Mouse (Mus musculus): ENCODE measurements around the gene Dera.

The Dera gene

DNA sequence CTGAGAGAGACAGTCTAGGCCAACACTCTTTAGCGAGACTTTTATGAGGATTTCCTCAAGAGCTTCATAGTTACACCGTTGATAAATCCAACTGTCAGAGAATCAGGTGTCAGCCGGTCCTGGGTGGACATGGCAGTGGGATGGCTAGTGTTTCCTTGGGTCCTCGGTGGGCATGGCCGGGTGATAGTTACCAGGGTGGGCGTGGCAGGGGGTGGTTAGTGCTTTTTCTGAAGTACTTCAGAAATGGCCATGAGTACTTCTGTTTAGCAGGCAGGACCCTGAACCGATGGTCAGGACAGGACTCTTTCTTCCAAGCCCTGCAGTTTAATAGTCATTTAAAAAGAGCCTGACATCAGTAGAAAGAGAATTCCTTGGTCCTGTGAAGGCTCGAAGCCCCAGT is 52.5 kb downstream of the Dera start:
- no peak for DNase-seq (ENCODE audit: low spot score in 2 of 2)

DNA sequence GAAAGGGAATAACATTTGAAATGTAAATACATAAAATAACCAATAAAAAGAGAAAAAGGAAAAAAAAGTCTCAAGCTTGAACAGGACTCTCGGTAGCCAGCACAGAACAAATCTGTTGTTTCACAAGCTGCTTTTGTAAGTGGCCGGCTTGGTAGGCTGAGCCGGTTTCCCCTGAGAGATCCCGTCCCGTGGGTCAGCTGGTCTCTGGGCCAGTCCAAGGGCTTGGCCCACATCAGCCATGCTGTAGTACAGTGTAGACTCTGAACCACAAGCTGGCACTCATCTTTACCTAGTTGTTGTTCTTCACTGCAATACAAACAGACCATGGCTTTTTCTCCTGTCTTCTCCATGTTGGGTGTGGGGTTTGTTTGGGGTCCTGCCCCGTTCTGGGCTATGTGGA is 53.0 kb downstream of the Dera start:
- DNase-seq (ENCODE audit: low spot score in 2 of 2) = no peak

- DNase-seq (ENCODE audit: low spot score in 2 of 2) = no peak
These were observed 54.4 kb downstream of the Dera start for GRCm38 (mm10) chr6:137808706-137809105.

GRCm38 (mm10) chr6:137810136-137810535 is 55.8 kb downstream of the Dera start:
- no peak for DNase-seq (ENCODE audit: low spot score in 2 of 2)

GRCm38 (mm10) chr6:137814006-137814405 is 59.7 kb downstream of the Dera start:
- DNase-seq (ENCODE audit: low spot score in 2 of 2) = no peak

GRCm38 (mm10) chr6:137816508-137816907 is 62.2 kb downstream of the Dera start:
- no peak for DNase-seq (ENCODE audit: low spot score in 2 of 2)

DNA sequence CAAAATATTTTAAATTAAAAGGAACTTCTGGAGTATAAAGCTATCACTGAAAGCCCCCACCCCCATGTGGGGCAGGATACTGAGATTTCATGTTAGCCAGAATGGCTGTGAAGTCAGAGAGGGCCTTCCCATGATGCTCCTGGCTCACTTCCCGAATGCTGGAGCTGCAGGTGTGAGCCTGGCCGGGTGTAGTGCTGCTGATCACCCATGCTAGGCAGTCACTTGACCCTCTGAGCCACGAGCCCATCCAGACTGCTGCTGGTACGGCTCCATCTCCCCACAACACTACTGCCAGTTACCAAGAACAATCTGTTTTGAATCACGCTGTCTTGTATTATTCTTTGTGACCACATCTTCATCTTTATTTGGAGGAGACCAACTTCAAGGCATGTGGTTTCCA is 68.2 kb downstream of the Dera start:
- DNase-seq (ENCODE audit: low spot score in 2 of 2) = no peak

GRCm38 (mm10) chr6:137824046-137825021 is 70.0 kb downstream of the Dera start:
- no peak for DNase-seq (ENCODE audit: low spot score in 2 of 2)

DNA sequence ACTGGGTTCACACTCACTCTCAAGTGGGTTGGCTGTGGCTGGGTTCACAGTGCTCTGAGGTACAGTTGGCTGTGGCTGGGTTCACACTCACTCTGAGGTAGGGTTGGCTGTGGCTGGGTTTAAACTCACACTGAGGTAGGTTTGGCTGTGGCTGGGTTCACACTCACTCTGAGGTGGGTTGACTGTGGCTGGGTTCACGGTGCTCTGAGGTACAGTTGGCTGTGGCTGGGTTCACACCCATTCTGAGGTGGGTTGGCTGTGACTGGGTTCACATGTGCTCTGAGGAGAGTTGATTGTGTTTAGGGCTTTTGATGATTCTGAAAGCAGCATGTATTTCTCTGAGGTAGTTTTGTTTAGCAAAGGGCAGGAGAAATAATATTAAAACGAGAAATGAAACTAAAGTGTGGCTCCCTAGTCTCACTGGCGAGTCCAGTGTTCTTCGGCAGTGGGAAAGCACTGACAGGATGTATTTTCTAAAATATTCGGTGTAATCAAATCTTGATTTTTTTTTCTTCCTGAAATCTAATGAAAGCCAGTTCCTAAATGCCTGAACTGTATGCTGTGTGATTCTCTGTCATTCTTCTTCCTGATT is 70.8 kb downstream of the Dera start:
- DNase-seq (ENCODE audit: low spot score in 2 of 2) = no peak

DNA sequence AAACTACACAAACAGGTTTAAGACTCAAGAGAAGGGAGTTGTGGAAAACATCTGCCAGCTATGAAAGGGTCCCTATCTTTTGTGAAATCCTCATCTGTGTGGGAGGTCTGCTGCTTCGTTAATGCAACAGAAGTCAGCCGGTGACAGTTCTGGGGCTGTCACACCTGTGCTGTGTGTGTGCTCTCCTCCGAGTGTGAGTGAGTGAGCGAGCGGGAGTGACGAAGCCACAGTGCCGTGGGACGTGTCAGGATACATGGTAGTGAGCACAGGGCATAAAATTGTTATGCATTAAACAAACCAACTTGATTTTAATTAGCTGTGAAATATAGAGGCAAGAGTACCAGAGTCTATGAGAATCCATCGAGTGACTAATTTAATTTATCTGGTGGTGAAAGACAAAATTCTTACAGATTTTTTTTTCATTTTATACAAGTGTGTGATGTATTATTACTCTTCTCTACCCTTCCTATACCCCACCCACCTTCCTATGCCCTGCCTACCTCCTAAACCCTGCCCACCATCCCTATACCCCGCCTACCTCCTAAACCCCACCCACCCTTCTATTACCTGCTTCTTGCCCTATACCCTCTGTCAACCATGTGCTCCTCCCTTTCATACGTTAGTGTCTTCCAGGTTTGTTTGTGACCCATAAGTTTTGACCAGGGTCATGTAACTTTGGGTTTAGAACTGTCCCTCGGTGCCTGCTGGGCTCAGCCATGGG is 74.9 kb downstream of the Dera start:
- no peak for DNase-seq (ENCODE audit: low spot score in 2 of 2)

DNA sequence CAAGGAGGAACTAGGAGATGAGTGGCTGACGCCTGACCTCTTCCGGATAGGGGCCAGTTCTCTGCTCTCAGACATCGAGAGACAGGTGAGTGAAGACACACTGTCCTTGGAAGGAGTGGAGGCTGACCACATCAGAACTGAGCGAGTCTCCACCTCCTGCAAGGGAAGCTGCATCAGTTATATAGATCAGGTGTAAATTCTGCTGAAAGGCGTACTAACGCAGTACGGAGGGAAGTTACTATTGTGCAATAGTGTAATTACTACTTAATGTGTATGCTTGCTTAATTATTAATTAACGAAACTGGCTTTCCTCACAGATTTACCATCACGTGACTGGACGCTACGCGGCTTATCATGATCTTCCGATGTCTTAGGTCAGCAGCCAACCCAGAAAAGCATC is 82.5 kb downstream of the Dera start:
- no peak for DNase-seq (ENCODE audit: low spot score in 2 of 2)

DNA sequence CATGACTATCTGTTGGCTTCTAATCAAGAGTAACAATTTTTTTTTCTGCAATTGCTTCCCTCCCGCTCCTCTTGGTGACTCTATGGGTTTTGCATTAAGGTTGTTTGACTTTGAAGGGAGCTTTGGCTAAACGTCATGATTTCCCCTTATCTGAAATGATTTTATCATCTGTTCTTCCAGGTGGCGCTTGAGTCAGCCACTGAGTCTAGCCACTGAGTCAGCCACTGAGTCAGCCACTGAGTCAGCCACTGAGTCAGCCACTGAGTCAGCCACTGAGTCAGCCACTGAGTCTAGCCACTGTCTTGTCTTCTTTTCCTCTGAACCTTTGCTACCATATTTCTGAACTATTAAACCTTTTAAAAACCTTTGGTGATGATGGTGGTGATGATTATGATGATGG is 89.0 kb downstream of the Dera start:
- DNase-seq (ENCODE audit: low spot score in 2 of 2) = no peak

GRCm38 (mm10) chr6:137857198-137858194 is 103.2 kb downstream of the Dera start:
- DNase-seq (ENCODE audit: low spot score in 2 of 2) = no peak

GRCm38 (mm10) chr6:137869903-137870580 is 115.7 kb downstream of the Dera start:
- no peak for DNase-seq (ENCODE audit: low spot score in 2 of 2)

GRCm38 (mm10) chr6:137870667-137871066 is 116.3 kb downstream of the Dera start:
- DNase-seq (ENCODE audit: low spot score in 2 of 2) = no peak

GRCm38 (mm10) chr6:137872055-137872735 is 117.8 kb downstream of the Dera start:
- no peak for DNase-seq (ENCODE audit: low spot score in 2 of 2)

- DNase-seq (ENCODE audit: low spot score in 2 of 2) = no peak
These were observed 120.3 kb downstream of the Dera start for GRCm38 (mm10) chr6:137874471-137875244.

- DNase-seq (ENCODE audit: low spot score in 2 of 2) = no peak
These were observed 131.3 kb downstream of the Dera start for GRCm38 (mm10) chr6:137885644-137886043.
